ENCODE assay signal across 24 mouse cellular contexts in genomic region chr16:7207599-7207998, GRCm38 (mm10).
"Had no signal": no experiment of that assay in that cellular context is flagged by ENCODE, and none has a peak within 500 bp of the region (broad histone marks: within the 10 kb centered on the region; RNA-seq: fewer than 3 reads in every experiment).

No protein-coding gene starts in this region.

- DNase-seq: gastrocnemius, adult 2 months; gastrocnemius, postnatal 10 days; gastrocnemius, postnatal 25 days; heart, adult 18-20 months; heart, postnatal 10 days; heart, postnatal 4 days; kidney, adult 18-20 months; kidney, adult 8-10 months; kidney, postnatal 10 days; kidney, postnatal 25 days; kidney, postnatal 4 days; layer of hippocampus, adult 9-11 months; liver; liver, embryonic 13.5 days had no signal

- H3K4me1 ChIP-seq: heart, embryonic 10.5 days; heart, embryonic 12.5 days; hindbrain, embryonic 10.5 days; hindbrain, embryonic 12.5 days; intestine, embryonic 15.5 days; limb, embryonic 10.5 days; limb, embryonic 12.5 days; liver, embryonic 13.5 days; liver, embryonic 15.5 days had no signal

- H3K27ac ChIP-seq: gastrocnemius, adult 2 months; heart, embryonic 10.5 days; hindbrain, embryonic 10.5 days; hindbrain, embryonic 12.5 days; hindbrain, embryonic 14.5 days; intestine, embryonic 15.5 days; left cerebral cortex, adult 2 months; limb, embryonic 10.5 days; limb, embryonic 12.5 days; liver, embryonic 13.5 days; liver, embryonic 15.5 days had no signal

- H3K4me3 ChIP-seq: gastrocnemius, adult 2 months; heart, embryonic 10.5 days; heart, embryonic 12.5 days; hindbrain, embryonic 10.5 days; hindbrain, embryonic 12.5 days; intestine, embryonic 15.5 days; left cerebral cortex, adult 2 months; limb, embryonic 10.5 days; limb, embryonic 12.5 days; liver, embryonic 13.5 days; liver, embryonic 15.5 days had no signal
